Mouse (Mus musculus) thymus, adult 2 months (tissue): ENCODE measurements around the gene Gtf2a2.

Source experiments
- CTCF ChIP-seq: fragments of 200-500 bp; IDR thresholded peaks from 2 replicates; pipeline ENCODE4 v1.5.1; 2012; ENCODE audit warnings: mild to moderate bottlenecking, control low read depth, low read length, moderate library complexity, borderline replicate concordance; ENCODE audit not compliant: control insufficient read depth, poor library complexity, insufficient read depth; ENCODE audit errors: extremely low read depth
- POLR2A ChIP-seq: fragments of 200-500 bp; IDR thresholded peaks from 2 replicates; pipeline ENCODE4 v1.6.1; 2012; ENCODE audit warnings: mild to moderate bottlenecking, low read length, control low read depth, moderate library complexity; ENCODE audit not compliant: control insufficient read depth, poor library complexity, insufficient read depth; ENCODE audit errors: extremely low read depth

- TF ChIP-seq CTCF (no peak), POLR2A (no peak)
These were observed 49.7 kb downstream of the Gtf2a2 start for GRCm38 (mm10) chr9:70062012-70062411.
